Mouse (Mus musculus): Measurements from ENCODE around the gene Gng12.

DNA sequence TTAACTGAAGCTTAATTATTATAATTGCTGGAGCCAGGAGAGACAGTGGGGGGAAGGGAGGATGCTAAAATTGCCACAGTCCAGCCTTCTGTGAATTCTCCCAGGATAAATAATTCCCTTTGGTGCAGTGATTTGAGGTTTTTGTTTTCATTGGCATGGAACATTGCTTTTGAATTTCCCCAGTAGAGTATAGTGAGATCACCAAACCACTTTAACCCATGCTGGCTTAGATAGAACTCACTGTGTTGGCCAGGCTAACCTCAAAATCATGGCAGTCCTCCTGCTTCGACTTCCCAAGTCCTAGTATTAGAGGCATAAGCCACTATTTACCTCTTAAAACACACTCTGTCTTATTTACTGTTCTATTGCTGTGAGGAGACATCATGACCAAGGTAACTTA is 17.2 kb downstream of the Gng12 start:
- TF ChIP-seq CTCF (IDR thresholded peaks at IDR 0.05; ENCODE audit: control insufficient read depth, insufficient read depth, insufficient read length) (no peak), FOSL1 (IDR thresholded peaks at IDR 0.05; ENCODE audit: insufficient read depth, low read length, poor library complexity, severe bottlenecking) (no peak), MYOD1 (IDR thresholded peaks at IDR 0.05; ENCODE audit: control insufficient read depth, insufficient read length, low read depth) (no peak), MAX (IDR thresholded peaks at IDR 0.05) (no peak), USF1 (IDR thresholded peaks at IDR 0.05; ENCODE audit: low read depth) (no peak), CEBPB (IDR thresholded peaks at IDR 0.05; ENCODE audit: low read depth) (no peak)

All from C2C12 (cell line).